Mouse (Mus musculus) lung, postnatal 0 days (tissue): ENCODE results near the gene Apoa2.

Experiments
- CTCF ChIP-seq: IDR thresholded peaks from 2 replicates; pipeline ENCODE4 v1.5.1; 2016; ENCODE audit warnings: antibody characterized with exemption, mild to moderate bottlenecking
- EP300 ChIP-seq: IDR thresholded peaks from 2 replicates; pipeline ENCODE4 v1.6.1; 2016; ENCODE audit warnings: antibody characterized with exemption, mild to moderate bottlenecking, control low read depth

- no peak for TF ChIP-seq CTCF
- no peak for TF ChIP-seq EP300
Measured at GRCm38 (mm10) chr1:171203471-171204248, 21.2 kb upstream of the Apoa2 start.
